Mouse (Mus musculus): ENCODE results near the gene Teddm1a. TPM values are rescaled to one million over a fixed set of nuclear protein-coding genes. Genes with fewer than 3 reads are reported as not detected.

Gene Teddm1a
- total and polyA plus RNA-seq, 3 experiments: not detected

- Histone ChIP-seq H3K4me1 (ENCODE audit: control insufficient read depth in 1 of 2, insufficient read depth in 2 of 2) (no peaks in the 10 kb centered on the region), H3K27me3 (replicated peaks) (no peaks in the 10 kb centered on the region), H3K36me3 (replicated peaks in 1 of 2; ENCODE audit: control insufficient read depth in 1 of 2, insufficient read depth in 1 of 2, low read length in 1 of 2) (no peaks in the 10 kb centered on the region), H3K4me2 (ENCODE audit: insufficient read depth, low read depth, poor library complexity, severe bottlenecking) (no peak overlapping the region), H3K4me3 (replicated peaks in 1 of 3; ENCODE audit: low read depth in 2 of 3, low read length in 2 of 3, poor library complexity in 1 of 3) (no peak overlapping the region), H3K9me3 (replicated peaks; ENCODE audit: low read length) (no peaks in the 10 kb centered on the region), H3K27ac (ENCODE audit: insufficient read depth, low read depth) (no peak overlapping the region), H3K79me2 (replicated peaks; ENCODE audit: control insufficient read depth, extremely low read depth, insufficient read depth, poor library complexity, severe bottlenecking) (no peaks in the 10 kb centered on the region), H3K9ac (ENCODE audit: insufficient read depth, low read depth) (no peak overlapping the region)
- dilution Hi-C loops (cut with MboI; ENCODE audit: extremely low pct_ligation_motif_present, extremely low pct_unique_long_range_greater_than_20kb, low sequenced_read_pairs): no loop called here
- TF ChIP-seq CHD1 (IDR thresholded peaks at IDR 0.05; ENCODE audit: low read depth, low read length): no peak
- TF ChIP-seq TCF12 (IDR thresholded peaks at IDR 0.05; ENCODE audit: low read depth, low read length): no peak
- TF ChIP-seq POLR2AphosphoS2 (IDR thresholded peaks at IDR 0.05; ENCODE audit: low read depth, low read length): no peak
- TF ChIP-seq ZC3H11A (IDR thresholded peaks at IDR 0.05; ENCODE audit: low read depth, low read length): no peak
- no peak for TF ChIP-seq POLR2A (IDR thresholded peaks at IDR 0.05; ENCODE audit: low read depth, low read length)
- no peak for TF ChIP-seq ZMIZ1 (IDR thresholded peaks at IDR 0.05; ENCODE audit: low read depth, low read length)
- no peak for TF ChIP-seq CTCF (conservative IDR thresholded peaks at IDR 0.05 in 1 of 2, IDR thresholded peaks at IDR 0.05 in 1 of 2; ENCODE audit: low read depth in 2 of 2, low read length in 2 of 2)
- TF ChIP-seq SIN3A (IDR thresholded peaks at IDR 0.05; ENCODE audit: low read length): no peak
- TF ChIP-seq MXI1 (IDR thresholded peaks at IDR 0.05; ENCODE audit: low read depth, low read length): no peak
- no peak for TF ChIP-seq MYC (IDR thresholded peaks at IDR 0.05; ENCODE audit: low read depth, low read length)
- in situ Hi-C loops (cut with MboI; ENCODE audit: low pct_ligation_motif_present, low pct_unique_long_range_greater_than_20kb, low sequenced_read_pairs): no loop called here
- no peak for DNase-seq (ENCODE audit: extremely low read depth)
Observed at GRCm38 (mm10) chr1:153886024-153886633, 5.4 kb upstream of the Teddm1a start.

GRCm38 (mm10) chr1:153890121-153890520 is 1.4 kb upstream of the Teddm1a start:
- no peak overlapping the region for H3K9ac ChIP-seq (ENCODE audit: insufficient read depth, low read depth)
- H3K4me1 ChIP-seq (ENCODE audit: control insufficient read depth in 1 of 2, insufficient read depth in 2 of 2): peaks cover 0 to 1% of the 10 kb centered on the region in 2 experiments; a peak in 1 of 4 replicates
- no peak for DNase-seq (ENCODE audit: extremely low read depth)
- in situ Hi-C loops (cut with MboI; ENCODE audit: low pct_ligation_motif_present, low pct_unique_long_range_greater_than_20kb, low sequenced_read_pairs) (loop anchor here (5.0 to 10.0 kb wide), 3 partner anchors 145 to 287 kb away; no protein-coding TSS in a partner anchor), dilution Hi-C loops (cut with MboI; ENCODE audit: extremely low pct_ligation_motif_present, extremely low pct_unique_long_range_greater_than_20kb, low sequenced_read_pairs) (no loop called here)
- no peaks in the 10 kb centered on the region for H3K9me3 ChIP-seq (replicated peaks; ENCODE audit: low read length)
- H3K27me3 ChIP-seq (replicated peaks): peaks cover 6% of the 10 kb centered on the region
- no peak overlapping the region for H3K4me3 ChIP-seq (replicated peaks in 1 of 3; ENCODE audit: low read depth in 2 of 3, low read length in 2 of 3, poor library complexity in 1 of 3)
- H3K27ac ChIP-seq (ENCODE audit: insufficient read depth, low read depth): no peak overlapping the region
- no peaks in the 10 kb centered on the region for H3K36me3 ChIP-seq (replicated peaks in 1 of 2; ENCODE audit: control insufficient read depth in 1 of 2, insufficient read depth in 1 of 2, low read length in 1 of 2)
- no peak overlapping the region for H3K4me2 ChIP-seq (ENCODE audit: insufficient read depth, low read depth, poor library complexity, severe bottlenecking)
- no peaks in the 10 kb centered on the region for H3K79me2 ChIP-seq (replicated peaks; ENCODE audit: control insufficient read depth, extremely low read depth, insufficient read depth, poor library complexity, severe bottlenecking)
- TF ChIP-seq CHD2 (IDR thresholded peaks at IDR 0.05; ENCODE audit: low read length) (no peak), MXI1 (IDR thresholded peaks at IDR 0.05; ENCODE audit: low read depth, low read length) (no peak), SMC3 (IDR thresholded peaks at IDR 0.05; ENCODE audit: low read depth, low read length) (no peak), USF1 (IDR thresholded peaks at IDR 0.05; ENCODE audit: low read depth, low read length) (no peak), MAFK (IDR thresholded peaks at IDR 0.05; ENCODE audit: insufficient replicate concordance, low read length) (no peak), NRF1 (IDR thresholded peaks at IDR 0.05; ENCODE audit: low read depth, low read length) (no peak), JUND (conservative IDR thresholded peaks at IDR 0.05; ENCODE audit: low read depth, low read length) (no peak), MAZ (IDR thresholded peaks at IDR 0.05; ENCODE audit: low read depth, low read length) (no peak), ELF1 (IDR thresholded peaks at IDR 0.05; ENCODE audit: low read depth, low read length) (no peak), ZMIZ1 (IDR thresholded peaks at IDR 0.05; ENCODE audit: low read depth, low read length) (no peak), EP300 (IDR thresholded peaks at IDR 0.05; ENCODE audit: low read length) (no peak), RAD21 (IDR thresholded peaks at IDR 0.05; ENCODE audit: low read depth, low read length) (no peak), GABPA (IDR thresholded peaks at IDR 0.05; ENCODE audit: insufficient replicate concordance, low read depth, low read length) (no peak)

Data from CH12.LX (cell line).